Mouse (Mus musculus): ENCODE measurements around the gene Rab8a. TPM values are rescaled to one million over a fixed set of nuclear protein-coding genes. Genes with fewer than 3 reads are reported as not detected.
"Not testable (repeated sequence)": the region's sequence is repeated elsewhere in the genome, so short reads cannot be mapped to it uniquely, and the experiment has no call there.

Rab8a gene
- total RNA-seq (2021): 10 to 100 TPM; 60.9 to 64.7 TPM
- long read RNA-seq, experiment 1, full-length matches to known transcripts: 144 of 165 reads
- long read RNA-seq, experiment 1, partial matches to known transcripts: 17 of 165 reads
- long read RNA-seq, experiment 1, other reads (novel, unspliced or antisense): 4 of 165 reads
- long read RNA-seq, experiment 2, full-length matches to known transcripts: 79 of 90 reads
- long read RNA-seq, experiment 2, partial matches to known transcripts: 7 of 90 reads
- long read RNA-seq, experiment 2, other reads (novel, unspliced or antisense): 4 of 90 reads

- DNase-seq: peak; percentile 100
Observed at GRCm38 (mm10) chr8:72160707-72161697, at the start of gene Rab8a. Gene Rab8a, plus strand, starts transcription at chr8:72161200.

- DNase-seq: no peak
Observed at GRCm38 (mm10) chr8:72112486-72112885, 48.5 kb upstream of the Rab8a start.

- no peak for DNase-seq
Observed at GRCm38 (mm10) chr8:72115202-72115601, 45.8 kb upstream of the Rab8a start.

- no peak for DNase-seq
Observed at GRCm38 (mm10) chr8:72118616-72119015, 42.4 kb upstream of the Rab8a start.

- not testable (repeated sequence) for DNase-seq
Observed at GRCm38 (mm10) chr8:72121486-72121885, 39.5 kb upstream of the Rab8a start.

GRCm38 (mm10) chr8:72121997-72122396 lies 39.0 kb upstream of the Rab8a start:
- DNase-seq: no peak

GRCm38 (mm10) chr8:72127834-72128233 lies 33.2 kb upstream of the Rab8a start:
- DNase-seq: no peak

- peak; percentile 44 for DNase-seq
Observed at GRCm38 (mm10) chr8:72131251-72131650, 29.7 kb upstream of the Rab8a start.

GRCm38 (mm10) chr8:72131901-72132300 lies 29.1 kb upstream of the Rab8a start:
- DNase-seq: no peak

GRCm38 (mm10) chr8:72132417-72132816 lies 28.6 kb upstream of the Rab8a start:
- no peak for DNase-seq

GRCm38 (mm10) chr8:72132891-72133290 lies 28.1 kb upstream of the Rab8a start:
- DNase-seq: peak; percentile 74

- no peak for DNase-seq
Observed at GRCm38 (mm10) chr8:72133507-72133906, 27.5 kb upstream of the Rab8a start.

GRCm38 (mm10) chr8:72134756-72135445 lies 26.1 kb upstream of the Rab8a start, which contains the start of gene Tpm4:
Gene Tpm4, plus strand, starts transcription at chr8:72134975.
- peak; percentile 85 for DNase-seq

- DNase-seq: peak; percentile 60
Observed at GRCm38 (mm10) chr8:72135446-72136301, 25.3 kb upstream of the Rab8a start.

- peak; percentile 74 for DNase-seq
Observed at GRCm38 (mm10) chr8:72136302-72136978, 24.6 kb upstream of the Rab8a start.

- no peak for DNase-seq
Observed at GRCm38 (mm10) chr8:72137431-72137830, 23.6 kb upstream of the Rab8a start.

- no peak for DNase-seq
Observed at GRCm38 (mm10) chr8:72138456-72138855, 22.5 kb upstream of the Rab8a start.

GRCm38 (mm10) chr8:72143256-72143824 lies 17.7 kb upstream of the Rab8a start:
- no peak for DNase-seq

- DNase-seq: no peak
Observed at GRCm38 (mm10) chr8:72144345-72144975, 16.5 kb upstream of the Rab8a start.

GRCm38 (mm10) chr8:72145511-72145910 lies 15.5 kb upstream of the Rab8a start:
- DNase-seq: no peak

Measured in adrenal gland, postnatal 10 days (tissue).